Mouse (Mus musculus) bone marrow macrophage, adult 2 months (primary cell): ENCODE measurements around the gene Per1. TPM values are rescaled to one million over a fixed set of nuclear protein-coding genes. Genes with fewer than 3 reads are reported as not detected.
A peak's percentile ranks its signal among the peaks of the same experiment; 100 is the strongest.

ENCODE experiments used
- H3K27ac ChIP-seq: 2 replicates; pipeline ENCODE4 v1.5.1; 2012; ENCODE audit warnings: low read depth, low read length; ENCODE audit not compliant: insufficient read depth
- H3K4me1 ChIP-seq: 2 replicates; pipeline ENCODE4 v1.6.1; 2012; ENCODE audit warnings: low read length; ENCODE audit not compliant: control insufficient read depth, insufficient read depth
- H3K4me3 ChIP-seq: 2 replicates; pipeline ENCODE4 v1.5.1; 2012; ENCODE audit warnings: mild to moderate bottlenecking, low read length, moderate library complexity; ENCODE audit not compliant: insufficient read depth
- CTCF ChIP-seq: IDR thresholded peaks from 2 replicates; pipeline ENCODE4 v1.5.1; 2012; ENCODE audit warnings: low read depth, mild to moderate bottlenecking, low read length, moderate library complexity
- POLR2A ChIP-seq: IDR thresholded peaks from 2 replicates; pipeline ENCODE4 v1.6.1; 2012; ENCODE audit warnings: mild to moderate bottlenecking, low read depth, low read length, borderline replicate concordance
- polyA plus RNA-seq: library from polyadenylated mRNA; stranded (reverse); fragments of >200 nt; gene quantifications from 2 replicates; pipeline ENCODE4 v1.2.4, GENCODE M21; 2012; ENCODE audit not compliant: missing spikeins, insufficient read depth, insufficient read length

The Per1 gene
- polyA plus RNA-seq = 24.7 and 35.9 TPM in 2 replicates

GRCm38 (mm10) chr11:69094697-69095429 lies at the start of gene Per1:
Gene Per1 (plus strand): TSS chr11:69095217.
- Histone ChIP-seq H3K27ac (peak within 1 kb of the TSS; percentile 79), H3K4me1 (peaks cover 22% of the 10 kb centered on the region), H3K4me3 (peak within 1 kb of the TSS; percentile 77)
- TF ChIP-seq POLR2A (no peak), CTCF (no peak)

DNA sequence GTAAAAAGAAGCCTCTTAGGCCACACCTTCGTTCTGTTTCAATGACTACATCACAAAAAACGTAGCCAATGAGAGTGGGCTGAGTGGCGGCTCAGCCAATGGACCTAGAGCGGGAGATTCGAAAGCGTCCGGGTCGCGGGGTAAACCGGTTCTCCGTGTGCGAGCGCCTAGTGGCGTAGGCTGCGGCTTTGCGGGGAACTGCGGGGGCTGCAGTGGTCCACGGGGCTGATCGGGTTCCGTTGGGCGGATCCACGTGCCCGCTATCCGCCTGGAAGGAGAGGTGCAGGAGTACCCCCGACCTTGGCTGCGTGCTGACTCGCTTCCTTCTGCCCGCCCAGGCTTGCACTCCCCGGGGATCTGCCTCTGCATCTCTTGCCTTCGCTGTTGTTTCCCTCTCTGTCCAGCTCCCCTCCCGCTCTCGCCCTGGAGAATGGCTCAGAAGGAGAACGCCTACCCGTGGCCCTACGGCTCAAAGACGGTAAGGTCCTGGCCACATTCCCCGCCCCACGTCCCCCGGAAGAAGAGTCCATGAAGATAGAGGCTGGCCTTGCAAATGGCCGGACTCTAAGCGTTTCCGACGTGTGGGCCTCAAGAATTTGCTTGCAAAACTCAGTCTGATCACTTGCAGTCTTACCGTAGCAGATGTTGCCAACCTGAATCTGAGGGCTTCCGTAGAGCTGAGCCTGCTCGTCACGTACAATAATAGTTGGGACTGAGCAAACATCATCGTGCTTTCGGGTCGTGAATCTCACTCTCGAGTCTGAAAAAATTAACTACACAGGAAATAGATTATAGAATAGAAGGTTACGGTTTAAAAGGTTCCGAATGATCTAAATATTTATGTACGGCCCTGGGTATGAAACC lies 49.3 kb upstream of the Per1 start, which contains the start of gene Aurkb:
Gene Aurkb (plus strand): TSS at position 117 of the 864 bp plus-strand sequence.
- no peak for TF ChIP-seq CTCF
- no peak for TF ChIP-seq POLR2A
- Histone ChIP-seq H3K4me1 (peaks cover 19% of the 10 kb centered on the region), H3K27ac (peak within 1 kb of the TSS; percentile 75), H3K4me3 (peak within 1 kb of the TSS; percentile 82)

DNA sequence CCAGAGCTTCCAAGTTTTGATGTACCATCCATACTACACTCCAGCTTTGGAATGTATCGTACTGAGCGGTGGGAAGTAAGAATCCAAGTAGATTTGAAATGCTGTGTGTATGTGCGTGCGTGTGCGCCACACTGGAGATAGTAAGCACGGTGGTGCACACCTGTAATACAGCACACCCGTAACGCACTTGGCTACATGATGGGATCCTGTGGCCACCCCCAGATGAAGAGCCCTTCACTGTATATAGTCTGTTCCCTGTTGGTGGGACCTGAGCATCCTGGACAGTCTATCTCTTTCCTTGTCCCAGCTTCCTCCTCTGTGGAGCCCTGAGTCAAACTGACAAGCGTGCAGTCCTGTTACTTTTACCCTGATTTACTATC lies 48.6 kb upstream of the Per1 start:
- Histone ChIP-seq H3K27ac (peak overlapping the region; percentile 75), H3K4me1 (peaks cover 19% of the 10 kb centered on the region), H3K4me3 (peak overlapping the region; percentile 82)
- no peak for TF ChIP-seq CTCF
- TF ChIP-seq POLR2A = no peak

- Histone ChIP-seq H3K4me1 (peaks cover 23% of the 10 kb centered on the region), H3K27ac (no peak overlapping the region), H3K4me3 (0 out of 2 replicates have a peak overlapping the region, but pooled peaks have one; percentile 8)
- TF ChIP-seq CTCF (no peak), POLR2A (no peak)
Measured at GRCm38 (mm10) chr11:69047592-69047991, 47.4 kb upstream of the Per1 start.

DNA sequence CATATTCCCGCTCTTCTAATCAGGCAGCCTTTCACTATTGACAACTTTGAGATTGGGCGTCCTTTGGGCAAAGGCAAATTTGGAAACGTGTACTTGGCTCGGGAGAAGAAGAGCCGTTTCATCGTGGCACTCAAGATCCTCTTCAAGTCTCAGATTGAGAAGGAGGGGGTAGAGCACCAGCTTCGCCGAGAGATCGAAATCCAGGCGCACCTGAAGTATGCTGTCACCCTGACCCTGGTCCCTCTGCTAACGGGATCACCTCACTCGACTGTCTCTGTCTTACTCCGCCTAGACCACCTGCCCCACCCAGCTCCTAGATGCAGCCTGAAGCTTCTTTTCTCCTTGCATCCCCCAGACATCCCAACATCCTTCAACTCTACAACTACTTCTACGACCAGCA lies 46.9 kb upstream of the Per1 start:
- TF ChIP-seq CTCF (no peak), POLR2A (no peak)
- Histone ChIP-seq H3K4me1 (peaks cover 26% of the 10 kb centered on the region), H3K27ac (no peak overlapping the region), H3K4me3 (no peak overlapping the region)

DNA sequence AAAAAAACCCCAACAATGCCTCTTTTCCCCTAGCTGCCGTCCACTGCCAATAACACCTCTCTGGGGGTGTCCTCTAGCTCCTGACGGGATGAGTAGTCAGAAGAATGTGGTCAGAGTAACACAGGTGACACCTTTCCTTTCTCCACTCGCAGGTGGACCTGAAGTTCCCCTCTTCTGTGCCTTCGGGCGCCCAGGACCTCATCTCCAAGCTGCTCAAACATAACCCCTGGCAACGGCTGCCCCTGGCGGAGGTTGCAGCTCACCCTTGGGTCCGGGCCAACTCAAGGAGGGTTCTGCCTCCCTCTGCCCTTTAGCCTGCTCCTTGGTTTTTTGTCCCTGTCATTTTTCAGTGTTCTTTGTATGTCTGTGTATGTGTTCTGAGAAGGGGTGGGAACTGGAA lies 44.3 kb upstream of the Per1 start:
- no peak for TF ChIP-seq POLR2A
- TF ChIP-seq CTCF = no peak
- no peak overlapping the region for H3K27ac ChIP-seq
- peaks cover 30% of the 10 kb centered on the region for H3K4me1 ChIP-seq
- H3K4me3 ChIP-seq = no peak overlapping the region

DNA sequence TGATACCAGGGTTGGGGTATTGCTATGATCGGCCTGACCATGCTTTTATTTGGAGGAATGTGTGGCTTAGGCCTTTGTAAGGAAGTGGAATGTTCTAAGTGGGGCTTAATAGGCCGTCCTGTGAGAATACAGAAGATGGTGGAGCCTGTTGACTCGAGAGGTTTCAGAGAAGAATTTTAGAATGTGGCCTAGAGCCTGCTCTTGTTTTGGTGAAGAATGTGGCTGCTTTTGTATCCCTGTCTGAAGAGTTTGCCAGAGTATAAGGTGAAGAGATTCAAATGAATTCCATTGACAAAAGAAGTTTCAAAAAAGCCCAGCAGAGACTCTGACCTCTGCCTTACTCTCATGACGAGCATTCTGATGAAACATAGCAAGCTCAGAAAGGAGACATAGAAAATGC lies 43.2 kb upstream of the Per1 start:
- no peak overlapping the region for H3K4me3 ChIP-seq
- H3K27ac ChIP-seq = no peak overlapping the region
- TF ChIP-seq CTCF = no peak
- no peak for TF ChIP-seq POLR2A
- peaks cover 37% of the 10 kb centered on the region for H3K4me1 ChIP-seq

GRCm38 (mm10) chr11:69052824-69053421 lies 42.1 kb upstream of the Per1 start:
- H3K4me3 ChIP-seq = no peak overlapping the region
- H3K27ac ChIP-seq = peak overlapping the region; percentile 20; the same call in 1 of the 2 replicates
- TF ChIP-seq POLR2A = no peak
- TF ChIP-seq CTCF = no peak
- H3K4me1 ChIP-seq = peaks cover 34% of the 10 kb centered on the region

- Histone ChIP-seq H3K27ac (no peak overlapping the region), H3K4me3 (no peak overlapping the region), H3K4me1 (peaks cover 32% of the 10 kb centered on the region)
- TF ChIP-seq POLR2A (no peak), CTCF (no peak)
Measured at GRCm38 (mm10) chr11:69053848-69054247, 41.2 kb upstream of the Per1 start.
